28 mouse cellular contexts compared by ENCODE assay signal in the genomic region with DNA sequence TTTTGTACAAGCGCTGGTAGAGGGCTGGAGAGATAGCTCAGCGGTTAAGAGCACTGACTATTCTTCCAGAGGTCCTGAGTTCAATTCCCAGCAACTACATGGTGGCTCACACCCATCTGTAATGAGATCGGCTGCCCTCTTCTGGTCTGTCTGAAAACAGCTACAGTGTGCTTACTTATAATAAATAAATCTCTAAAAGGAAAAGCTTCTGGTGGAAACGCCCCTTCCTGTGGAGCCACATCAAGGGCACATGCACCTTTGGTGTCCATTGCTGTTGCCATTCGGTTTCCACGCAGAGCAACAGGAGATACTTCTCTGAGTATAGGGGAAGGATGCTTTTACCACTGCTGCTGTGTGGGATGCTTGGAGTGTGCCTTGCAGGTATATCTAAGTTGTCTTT. TPM values are rescaled to one million over a fixed set of nuclear protein-coding genes. Genes with fewer than 3 reads are reported as not detected.
A peak's percentile ranks its signal among the peaks of the same experiment; 100 is the strongest.
DNase-seq lines count a peak whose midpoint lies in the region; ATAC-seq and TF ChIP-seq lines count a peak whose summit lies in the region.
"Had no signal": no experiment of that assay in that cellular context is flagged by ENCODE, and none has a peak within 500 bp of the region (broad histone marks: within the 10 kb centered on the region; RNA-seq: fewer than 3 reads in every experiment).

No protein-coding gene starts in this region.

- H3K4me3 ChIP-seq in forebrain, postnatal 0 days (ENCODE audit: low read depth, low read length): no peak overlapping the region
- H3K4me3 ChIP-seq in forebrain, embryonic 13.5 days: no peak overlapping the region
- H3K4me3 ChIP-seq: erythroblast, embryonic 14.5 days; heart, embryonic 10.5 days; limb, embryonic 13.5 days had no signal

- H3K9me3 ChIP-seq in forebrain, postnatal 0 days (ENCODE audit: low read length): no peaks in the 10 kb centered on the region
- no peaks in the 10 kb centered on the region for H3K9me3 ChIP-seq in forebrain, embryonic 13.5 days (replicated peaks)
- H3K9me3 ChIP-seq: heart, embryonic 10.5 days; limb, embryonic 13.5 days had no signal

- no peak for DNase-seq in forebrain, postnatal 0 days
- DNase-seq in right cerebral cortex, postnatal 10 days (ENCODE audit: low spot score in 2 of 2): peak; percentile 6 to 13
- DNase-seq in right cerebral cortex, postnatal 25 days: no peak
- DNase-seq in ES-CJ7 (ENCODE audit: low read depth, low spot score): peak; percentile 30
- peak; percentile 71 for DNase-seq in naive thymus-derived CD4-positive, alpha-beta T cell, adult 2 months (ENCODE audit: low read depth)
- DNase-seq in natural killer cell, adult 2 months (ENCODE audit: low spot score in 2 of 2): no peak
- DNase-seq in cerebellum, postnatal 36 days: no peak
- DNase-seq: adrenal gland, postnatal 14 days; B cell, adult 2 months; cerebellum, adult 11-12 months; gastrocnemius, postnatal 10 days; kidney, adult 2 months; kidney, postnatal 25 days; lung, postnatal 4 days; retina, postnatal 1 day; thymus, adult 18-20 months had no signal

- ATAC-seq in forebrain, postnatal 0 days: no peak
- no peak for ATAC-seq in forebrain, embryonic 13.5 days

- H3K27ac ChIP-seq in forebrain, postnatal 0 days (ENCODE audit: low read depth, low read length): no peak overlapping the region
- no peak overlapping the region for H3K27ac ChIP-seq in forebrain, embryonic 13.5 days
- H3K27ac ChIP-seq: heart, embryonic 10.5 days; hindbrain, embryonic 14.5 days; limb, embryonic 13.5 days had no signal

- H3K36me3 ChIP-seq in forebrain, postnatal 0 days (ENCODE audit: insufficient read depth): peaks cover 23% of the 10 kb centered on the region
- H3K36me3 ChIP-seq in forebrain, embryonic 13.5 days (ENCODE audit: poor library complexity, severe bottlenecking): peaks cover 26% of the 10 kb centered on the region

- TF ChIP-seq CTCF in forebrain, postnatal 0 days (IDR thresholded peaks at IDR 0.05; ENCODE audit: low read depth): 0 out of 2 replicates have a peak, but pooled peaks have one; percentile 9

- no peaks in the 10 kb centered on the region for H3K4me1 ChIP-seq in forebrain, postnatal 0 days (ENCODE audit: insufficient read depth)
- peaks cover 5% of the 10 kb centered on the region for H3K4me1 ChIP-seq in forebrain, embryonic 13.5 days

- no peak overlapping the region for H3K4me2 ChIP-seq in forebrain, postnatal 0 days (ENCODE audit: low read depth)
- H3K4me2 ChIP-seq in forebrain, embryonic 13.5 days: no peak overlapping the region
- H3K4me2 ChIP-seq: hindbrain, embryonic 14.5 days; limb, embryonic 13.5 days; midbrain, embryonic 11.5 days had no signal

- 67% methylated on average over 6 of the region's 6 CpGs for WGBS in forebrain, postnatal 0 days
- WGBS in forebrain, embryonic 13.5 days: 79% methylated on average over 6 of the region's 6 CpGs

- no peaks in the 10 kb centered on the region for H3K27me3 ChIP-seq in forebrain, postnatal 0 days (ENCODE audit: insufficient read depth, low read length)
- no peaks in the 10 kb centered on the region for H3K27me3 ChIP-seq in forebrain, embryonic 13.5 days
- H3K27me3 ChIP-seq: limb, embryonic 13.5 days had no signal

- no peak overlapping the region for H3K9ac ChIP-seq in forebrain, postnatal 0 days
- H3K9ac ChIP-seq in forebrain, embryonic 13.5 days: no peak overlapping the region
- H3K9ac ChIP-seq: hindbrain, embryonic 14.5 days; limb, embryonic 13.5 days had no signal

RNA-seq across cellular contexts. Expression of a gene that starts 8.8 kb away (rescaled TPM):
- 202 and 291 TPM in 2 replicates for total RNA-seq in forebrain, postnatal 0 days (2014; rRNA removed)
- 569 and 710 TPM in 2 replicates for polyA plus RNA-seq in forebrain, postnatal 0 days (2015; fragmentation: Nextera tagmentation; extraction: Ambion mirVana)
- 542 and 587 TPM in 2 replicates for polyA plus RNA-seq in forebrain, embryonic 13.5 days (2015; fragmentation: Nextera tagmentation; extraction: Ambion mirVana)

RNA-seq across cellular contexts. Expression of a gene that starts 15.4 kb away (rescaled TPM):
- not detected in 2 replicates for total RNA-seq in forebrain, postnatal 0 days (2014; rRNA removed)
- not detected in 2 replicates for polyA plus RNA-seq in forebrain, postnatal 0 days (2015; fragmentation: Nextera tagmentation; extraction: Ambion mirVana)
- not detected in 2 replicates for polyA plus RNA-seq in forebrain, embryonic 13.5 days (2015; fragmentation: Nextera tagmentation; extraction: Ambion mirVana)
- total RNA-seq: adrenal gland, postnatal 14 days; gastrocnemius, postnatal 10 days; heart, postnatal 25 days; layer of hippocampus, postnatal 10 days had no signal
- polyA plus RNA-seq: embryonic facial prominence, embryonic 11.5 days; erythroblast, embryonic 14.5 days; heart, embryonic 10.5 days; hindbrain, embryonic 14.5 days; kidney, adult 2 months; limb, embryonic 13.5 days; liver, embryonic 16.5 days; small intestine, adult 2 months had no signal

RNA-seq across cellular contexts. Expression of a gene that starts 15.7 kb away (rescaled TPM):
- total RNA-seq in forebrain, postnatal 0 days (2014; rRNA removed): 0.08 TPM in 1 of 2 replicates, not detected in the other
- polyA plus RNA-seq in forebrain, postnatal 0 days (2015; fragmentation: Nextera tagmentation; extraction: Ambion mirVana): 0.21 and 0.92 TPM in 2 replicates
- polyA plus RNA-seq in forebrain, embryonic 13.5 days (2015; fragmentation: Nextera tagmentation; extraction: Ambion mirVana): 0.10 and 0.11 TPM in 2 replicates
- total RNA-seq: adrenal gland, postnatal 14 days; heart, postnatal 25 days; neutrophil, adult 5-6 weeks had no signal
- polyA plus RNA-seq: embryonic facial prominence, embryonic 11.5 days; hindbrain, embryonic 14.5 days; limb, embryonic 13.5 days had no signal

RNA-seq across cellular contexts. Expression of a gene that starts 27.4 kb away (rescaled TPM):
- total RNA-seq in forebrain, postnatal 0 days (2014; rRNA removed): not detected in 2 replicates
- polyA plus RNA-seq in forebrain, postnatal 0 days (2015; fragmentation: Nextera tagmentation; extraction: Ambion mirVana): not detected in 2 replicates
- not detected in 2 replicates for polyA plus RNA-seq in forebrain, embryonic 13.5 days (2015; fragmentation: Nextera tagmentation; extraction: Ambion mirVana)
- total RNA-seq: adrenal gland, postnatal 14 days; gastrocnemius, postnatal 10 days; heart, postnatal 25 days; layer of hippocampus, postnatal 10 days; neutrophil, adult 5-6 weeks had no signal
- polyA plus RNA-seq: embryonic facial prominence, embryonic 11.5 days; erythroblast, embryonic 14.5 days; heart, embryonic 10.5 days; hindbrain, embryonic 14.5 days; kidney, adult 2 months; limb, embryonic 13.5 days; liver, embryonic 16.5 days; midbrain, embryonic 11.5 days; small intestine, adult 2 months had no signal

RNA-seq across cellular contexts. Expression of a gene that starts 38.7 kb away (rescaled TPM):
- not detected in 2 replicates for total RNA-seq in forebrain, postnatal 0 days (2014; rRNA removed)
- not detected in 2 replicates for polyA plus RNA-seq in forebrain, postnatal 0 days (2015; fragmentation: Nextera tagmentation; extraction: Ambion mirVana)
- polyA plus RNA-seq in forebrain, embryonic 13.5 days (2015; fragmentation: Nextera tagmentation; extraction: Ambion mirVana): not detected in 2 replicates
- total RNA-seq: adrenal gland, postnatal 14 days; gastrocnemius, postnatal 10 days; heart, postnatal 25 days; layer of hippocampus, postnatal 10 days; neutrophil, adult 5-6 weeks had no signal
- polyA plus RNA-seq: embryonic facial prominence, embryonic 11.5 days; erythroblast, embryonic 14.5 days; heart, embryonic 10.5 days; hindbrain, embryonic 14.5 days; kidney, adult 2 months; limb, embryonic 13.5 days; liver, embryonic 16.5 days; midbrain, embryonic 11.5 days; small intestine, adult 2 months had no signal

Comparison
In these comparisons a context has a peak if more than half of its experiments do, and no peak if none do; other contexts are left out.
1. DNase-seq: peak in right cerebral cortex, postnatal 10 days (2 of 2), ES-CJ7 (single experiment) and naive thymus-derived CD4-positive, alpha-beta T cell, adult 2 months (single experiment); none in forebrain, postnatal 0 days (single experiment), right cerebral cortex, postnatal 25 days (single experiment), natural killer cell, adult 2 months (0 of 2) and cerebellum, postnatal 36 days (0 of 2).